Mouse (Mus musculus) lung, postnatal 0 days (tissue): Measurements from ENCODE around the gene Gpc2.

Experiments used
- CTCF ChIP-seq: IDR thresholded peaks from 2 replicates; pipeline ENCODE4 v1.5.1; 2016; ENCODE audit warnings: antibody characterized with exemption, mild to moderate bottlenecking
- EP300 ChIP-seq: IDR thresholded peaks from 2 replicates; pipeline ENCODE4 v1.6.1; 2016; ENCODE audit warnings: antibody characterized with exemption, mild to moderate bottlenecking, control low read depth

DNA sequence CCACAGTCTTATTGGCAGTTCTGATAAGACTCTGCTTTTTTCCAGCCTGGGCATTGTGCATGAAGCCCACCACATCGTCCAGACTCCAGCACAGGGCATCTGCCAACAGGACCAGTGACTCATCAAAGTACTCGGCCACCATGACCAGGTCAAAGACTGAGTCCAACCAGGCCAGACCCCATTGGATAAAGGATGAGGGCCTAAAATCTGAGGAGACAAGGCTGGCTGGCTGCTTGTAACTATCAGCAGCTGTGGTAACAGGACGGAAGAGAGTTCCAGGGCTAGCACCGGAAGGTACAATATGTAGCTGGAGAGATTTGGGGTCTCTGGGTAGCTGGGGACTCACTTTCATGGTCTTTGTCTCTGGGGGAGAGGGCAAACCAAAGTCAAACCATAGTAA, 14.1 kb downstream of the Gpc2 start:
- TF ChIP-seq CTCF (no peak), EP300 (no peak)
